Mouse (Mus musculus): ENCODE measurements around the gene Rims1.

GRCm38 (mm10) chr1:22604329-22605044 lies 201.3 kb downstream of the Rims1 start:
- peak; percentile 65 for TF ChIP-seq CTCF (IDR thresholded peaks at IDR 0.05)
- no peak for TF ChIP-seq EP300 (IDR thresholded peaks at IDR 0.05; ENCODE audit: insufficient read depth, low read depth, low read length)
